Mouse (Mus musculus) heart, embryonic 13.5 days (tissue): ENCODE measurements around the gene Spsb2. TPM values are rescaled to one million over a fixed set of nuclear protein-coding genes. Genes with fewer than 3 reads are reported as not detected.
"Not testable (repeated sequence)": the region's sequence is repeated elsewhere in the genome, so short reads cannot be mapped to it uniquely, and the experiment has no call there.

Source experiments
- ATAC-seq: fragments of 200-750 bp; cut with Nextera tagmentation; 2 replicates; pipeline ENCODE4 v1.8.0; 2017; ENCODE audit warnings: moderate TSS enrichment; ENCODE audit not compliant: insufficient number of reproducible peaks, low FRiP score, low TSS enrichment; ENCODE audit errors: extremely low read depth
- H3K27ac ChIP-seq: fragments of 300-500 bp; sonication (generic); replicated peaks from 2 replicates; pipeline ENCODE4 v1.5.1; 2015; ENCODE audit warnings: moderate library complexity, mild to moderate bottlenecking, inconsistent platforms
- H3K27me3 ChIP-seq: fragments of 300-500 bp; sonication (generic); replicated peaks from 2 replicates; pipeline ENCODE4 v1.6.1; 2015; ENCODE audit warnings: mild to moderate bottlenecking, inconsistent platforms
- H3K36me3 ChIP-seq: fragments of 300-500 bp; sonication (generic); 2 replicates; pipeline ENCODE4 v1.6.1; 2015; ENCODE audit warnings: mild to moderate bottlenecking, inconsistent platforms
- H3K4me1 ChIP-seq: fragments of 300-500 bp; sonication (generic); 2 replicates; pipeline ENCODE4 v1.6.1; 2015; ENCODE audit warnings: inconsistent platforms
- H3K4me2 ChIP-seq: fragments of 300-500 bp; sonication (generic); 2 replicates; pipeline ENCODE4 v1.6.1; 2015; ENCODE audit warnings: inconsistent platforms, mild to moderate bottlenecking, moderate library complexity
- H3K4me3 ChIP-seq: fragments of 300-500 bp; sonication (generic); 2 replicates; pipeline ENCODE4 v1.5.1; 2015; ENCODE audit warnings: moderate library complexity, mild to moderate bottlenecking, inconsistent platforms
- H3K9ac ChIP-seq: fragments of 300-500 bp; sonication (generic); 2 replicates; pipeline ENCODE4 v1.6.1; 2015; ENCODE audit warnings: inconsistent platforms, mild to moderate bottlenecking, moderate library complexity
- H3K9me3 ChIP-seq: fragments of 300-500 bp; sonication (generic); 2 replicates; pipeline ENCODE4 v1.6.1; 2016; ENCODE audit warnings: inconsistent platforms
- WGBS: fragments of 180-500 bp; shearing (Covaris S2); methylation state at CpG from one replicate; pipeline ENCODE4 v1.1.7; 2015; ENCODE audit warnings: mixed read lengths; 5-methylcytosine and 5-hydroxymethylcytosine counted together
- polyA plus RNA-seq: library from polyadenylated mRNA; unstranded; fragments of >200 nt; fragmentation: Nextera tagmentation; extraction: Ambion mirVana; gene quantifications from 2 replicates; pipeline ENCODE4 v1.2.1, GENCODE M21; 2015

Gene Spsb2
- polyA plus RNA-seq, 1 experiment from 2014 or later, result 8.4 TPM

DNA sequence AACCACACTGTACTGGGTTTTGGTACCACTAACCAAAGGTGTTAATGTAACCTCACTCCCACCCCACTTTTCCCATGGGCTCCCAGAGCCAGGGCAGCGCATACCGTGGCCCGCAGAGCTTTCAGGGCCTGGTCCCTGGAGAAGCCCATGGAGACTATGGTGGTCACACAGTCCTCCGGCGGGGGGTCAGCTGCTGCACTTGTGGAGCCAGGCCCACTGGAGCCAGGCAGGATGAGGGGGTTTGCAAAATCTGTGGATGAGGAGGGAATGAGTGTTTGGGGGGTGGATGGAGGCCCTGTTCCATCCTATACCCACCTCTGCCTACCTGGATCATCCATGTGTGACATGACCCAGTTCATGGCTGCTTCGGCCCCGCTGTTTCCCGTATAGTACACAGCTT lies 9.1 kb downstream of the Spsb2 start:
- Histone ChIP-seq H3K9me3 (no peaks in the 10 kb centered on the region), H3K27ac (no peak overlapping the region), H3K9ac (no peak overlapping the region), H3K4me3 (no peak overlapping the region), H3K36me3 (peaks cover 79% of the 10 kb centered on the region), H3K4me2 (no peak overlapping the region), H3K27me3 (no peaks in the 10 kb centered on the region), H3K4me1 (peaks cover 18% of the 10 kb centered on the region)
- 90% methylated on average over 8 of the region's 8 CpGs for WGBS
- ATAC-seq, result no peak

DNA sequence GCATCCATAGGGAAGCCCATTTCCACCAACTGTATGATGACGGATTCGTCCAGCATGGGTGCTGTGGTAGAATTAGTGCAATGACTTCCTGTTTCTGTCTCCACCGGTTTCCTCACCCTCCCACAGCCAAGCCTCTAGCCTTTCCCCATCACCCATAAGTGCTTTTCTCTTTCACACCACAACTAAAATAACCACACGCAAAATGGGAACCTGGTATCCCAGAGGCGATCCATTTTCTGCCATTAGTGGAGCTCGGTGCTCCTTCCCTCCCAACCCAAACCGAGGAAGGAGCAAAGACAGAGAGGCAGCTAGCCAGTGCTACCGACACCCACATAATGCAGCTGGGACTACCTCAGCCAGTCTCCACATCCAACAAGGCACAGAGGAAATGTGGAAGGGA lies 9.5 kb downstream of the Spsb2 start:
- Histone ChIP-seq H3K4me2 (no peak overlapping the region), H3K4me1 (peaks cover 14% of the 10 kb centered on the region), H3K4me3 (no peak overlapping the region), H3K27ac (no peak overlapping the region), H3K27me3 (no peaks in the 10 kb centered on the region), H3K9ac (no peak overlapping the region), H3K36me3 (peaks cover 81% of the 10 kb centered on the region), H3K9me3 (no peaks in the 10 kb centered on the region)
- 83% methylated on average over 8 of the region's 8 CpGs for WGBS
- ATAC-seq, result no peak

DNA sequence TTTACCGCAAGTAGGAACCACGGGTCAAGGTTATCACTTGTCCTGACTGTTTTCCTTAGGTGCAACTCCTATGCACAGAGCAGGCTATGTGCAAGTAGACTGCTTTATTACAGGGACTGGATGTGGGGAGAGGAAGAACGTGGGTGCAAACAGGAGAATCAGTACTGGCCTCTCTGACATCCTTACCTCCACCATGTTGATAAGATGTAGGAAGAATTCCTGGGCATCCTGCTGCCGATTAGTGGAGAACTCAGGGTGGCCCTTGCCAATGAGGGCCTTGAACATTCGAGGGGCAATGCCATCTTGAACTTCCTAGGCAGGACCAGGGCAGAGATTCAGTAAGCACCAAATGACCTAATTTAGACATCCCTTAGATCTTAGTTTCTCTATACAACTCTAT lies 12.4 kb downstream of the Spsb2 start:
- Histone ChIP-seq H3K36me3 (peaks cover 100% of the 10 kb centered on the region), H3K9ac (no peak overlapping the region), H3K27ac (no peak overlapping the region), H3K4me3 (no peak overlapping the region), H3K27me3 (no peaks in the 10 kb centered on the region), H3K4me2 (no peak overlapping the region), H3K9me3 (no peaks in the 10 kb centered on the region), H3K4me1 (no peaks in the 10 kb centered on the region)
- WGBS, result 87% methylated on average over 5 of the region's 5 CpGs
- no peak for ATAC-seq

DNA sequence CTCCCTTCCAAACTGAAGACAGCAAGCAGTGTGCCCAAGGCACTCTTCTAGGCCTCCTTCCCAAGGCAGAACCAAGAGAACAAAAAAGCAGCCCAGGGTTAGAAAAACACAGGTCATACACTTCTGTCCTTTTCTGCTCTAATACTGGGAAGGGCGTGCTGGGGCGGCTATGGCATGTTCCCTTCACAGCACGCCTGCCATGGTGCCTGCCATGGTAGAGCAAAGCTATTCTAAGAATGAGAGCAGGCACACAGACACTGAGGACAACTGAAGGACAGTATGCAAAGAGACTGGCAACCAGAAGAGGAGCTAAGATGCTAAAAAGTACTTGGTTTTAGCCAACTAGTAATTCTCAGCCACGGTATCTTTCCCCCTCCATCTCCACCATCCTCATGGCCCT lies 13.6 kb downstream of the Spsb2 start:
- WGBS, result 77% methylated on average over 4 of the region's 4 CpGs
- no peaks in the 10 kb centered on the region for H3K27me3 ChIP-seq
- H3K4me1 ChIP-seq, result no peaks in the 10 kb centered on the region
- H3K36me3 ChIP-seq, result peaks cover 98% of the 10 kb centered on the region
- no peak for ATAC-seq
- H3K4me3 ChIP-seq, result no peak overlapping the region
- 0 out of 2 replicates have a peak overlapping the region, but pooled peaks have one; percentile 24 for H3K9ac ChIP-seq
- no peak overlapping the region for H3K4me2 ChIP-seq
- H3K27ac ChIP-seq, result no peak overlapping the region
- H3K9me3 ChIP-seq, result no peaks in the 10 kb centered on the region

DNA sequence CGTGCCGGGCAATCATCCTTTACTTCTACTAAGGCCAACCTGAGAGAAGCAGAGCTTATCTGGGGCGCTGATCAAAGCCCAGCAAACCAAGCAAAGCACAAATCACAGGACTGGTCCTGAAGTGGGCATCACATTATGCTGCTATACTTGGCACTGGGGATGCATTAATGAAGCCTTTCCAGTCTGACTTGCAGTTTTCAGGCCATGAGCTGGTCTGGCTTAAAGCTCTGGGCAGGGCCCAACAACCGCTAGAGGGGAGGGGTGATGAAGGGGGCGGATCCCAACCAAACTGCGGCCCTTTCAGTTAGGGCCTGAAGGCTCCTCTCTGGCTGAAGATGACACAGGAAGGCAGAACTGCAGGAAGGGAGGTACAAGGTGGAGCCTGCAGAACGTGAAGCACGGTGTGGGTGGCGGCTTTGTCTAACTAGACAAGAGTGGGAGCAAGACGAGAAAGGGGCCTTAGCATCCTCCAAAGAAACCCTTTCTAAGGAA lies 19.7 kb downstream of the Spsb2 start:
- WGBS, result 20% methylated on average over 10 of the region's 10 CpGs
- H3K9ac ChIP-seq, result peak overlapping the region; percentile 88
- peak overlapping the region; percentile 71 for H3K27ac ChIP-seq
- peak overlapping the region; percentile 97 for H3K4me2 ChIP-seq
- H3K4me1 ChIP-seq, result peaks cover 30% of the 10 kb centered on the region
- H3K4me3 ChIP-seq, result peak overlapping the region; percentile 75
- no peaks in the 10 kb centered on the region for H3K27me3 ChIP-seq
- H3K36me3 ChIP-seq, result peaks cover 62% of the 10 kb centered on the region
- no peaks in the 10 kb centered on the region for H3K9me3 ChIP-seq
- no peak for ATAC-seq

DNA sequence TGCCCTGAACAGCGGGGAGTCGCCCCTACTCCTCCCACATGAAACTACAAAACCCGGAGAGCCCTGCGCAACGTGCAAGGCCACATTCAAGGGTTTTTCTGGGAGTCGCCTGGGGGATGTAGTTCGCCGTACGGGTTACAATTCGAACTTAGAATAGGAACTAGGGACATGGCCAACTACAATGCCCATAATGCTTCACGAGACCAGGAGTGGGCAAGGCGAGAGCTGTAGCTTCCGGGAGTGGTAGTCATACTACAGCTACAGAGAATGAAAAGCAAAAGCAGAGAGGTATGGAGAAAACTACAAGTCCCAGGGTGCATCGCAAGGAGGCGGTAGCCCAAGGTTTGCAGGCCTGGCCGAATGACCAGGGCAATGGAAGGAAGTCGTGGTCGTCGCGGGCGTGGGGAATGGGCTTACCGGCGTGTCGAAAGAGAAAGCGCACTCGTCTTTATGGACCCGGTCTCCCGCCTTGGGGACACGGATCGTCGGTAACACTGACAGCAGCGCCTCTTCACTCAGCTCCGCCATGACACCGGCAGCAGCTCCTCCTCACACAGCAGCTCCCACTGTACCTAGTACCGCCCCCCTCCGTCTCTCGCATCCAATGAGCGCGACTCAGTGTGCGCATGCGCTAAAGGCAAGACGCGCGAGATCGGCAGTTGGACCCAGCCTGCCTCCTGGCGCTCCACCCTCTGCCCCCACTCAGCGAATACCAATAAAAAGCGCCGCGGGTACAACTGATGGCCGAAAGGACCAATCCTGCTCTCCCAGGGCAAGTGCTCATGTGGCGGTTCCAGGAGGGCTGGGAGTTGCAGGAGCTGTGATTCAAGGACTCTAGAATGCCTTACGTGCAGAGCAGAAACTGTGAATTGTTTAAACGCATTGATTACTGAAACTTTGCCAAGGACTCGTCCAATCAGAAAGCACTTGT lies 20.7 kb downstream of the Spsb2 start, which contains the start of the genes Usp5 and Cdca3:
TSS of gene Usp5 (minus strand) at position 617 of the 931 bp plus-strand sequence.
TSS of gene Cdca3 (plus strand) at position 680 of the 931 bp plus-strand sequence.
- peaks cover 30% of the 10 kb centered on the region for H3K4me1 ChIP-seq
- H3K27ac ChIP-seq, result peak within 1 kb of the TSS; percentile 91
- H3K9ac ChIP-seq, result peak within 1 kb of the TSS; percentile 88
- no peaks in the 10 kb centered on the region for H3K9me3 ChIP-seq
- peaks cover 62% of the 10 kb centered on the region for H3K36me3 ChIP-seq
- ATAC-seq, result peak; percentile 89
- no peaks in the 10 kb centered on the region for H3K27me3 ChIP-seq
- peak within 1 kb of the TSS; percentile 97 for H3K4me2 ChIP-seq
- peak within 1 kb of the TSS; percentile 75 for H3K4me3 ChIP-seq
- under 1% methylated on average over 55 of the region's 55 CpGs for WGBS

DNA sequence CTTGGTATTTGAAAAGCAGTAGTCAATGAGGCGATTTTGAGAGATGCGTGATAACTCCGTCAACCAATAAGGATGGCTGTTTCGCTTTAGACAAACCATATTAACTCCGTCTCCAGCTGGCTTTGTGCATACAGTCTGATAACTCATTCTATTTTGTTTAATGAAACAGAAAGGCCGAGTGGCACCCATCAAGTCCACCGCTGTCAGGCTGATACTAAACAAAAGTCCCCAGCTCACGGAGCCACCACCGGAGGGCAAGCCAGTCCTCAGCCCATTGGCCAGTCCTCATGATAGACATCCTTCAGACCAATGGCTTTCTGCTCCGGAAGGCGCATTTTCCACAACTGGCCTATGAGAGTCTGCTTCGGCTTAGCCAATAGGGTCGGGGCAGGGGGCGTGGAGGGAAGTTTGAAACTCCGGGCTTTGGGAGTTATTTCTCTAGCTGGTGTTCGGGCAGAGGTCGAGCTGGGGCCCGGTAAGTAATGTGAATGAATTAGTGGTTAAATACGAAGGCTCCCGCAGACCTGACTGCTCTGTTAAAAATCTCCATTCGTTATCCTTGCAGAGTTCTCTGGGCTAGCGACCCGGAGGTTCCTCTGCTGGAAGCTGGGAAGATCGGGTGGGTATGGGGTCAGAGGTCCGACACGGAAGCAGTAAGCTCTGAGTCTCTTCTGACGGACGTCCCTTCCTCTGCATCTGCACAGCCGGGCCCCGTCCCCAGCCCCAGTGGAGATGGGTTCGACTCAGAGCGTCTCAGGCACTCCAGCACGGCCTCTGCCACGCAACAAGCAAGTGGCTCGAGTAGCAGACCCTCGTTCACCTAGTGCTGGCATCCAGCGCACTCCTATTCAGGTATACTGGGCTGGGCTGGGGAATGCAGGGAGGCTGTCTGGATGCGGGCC lies 21.6 kb downstream of the Spsb2 start:
- Histone ChIP-seq H3K4me3 (peak overlapping the region; percentile 75), H3K36me3 (peaks cover 59% of the 10 kb centered on the region), H3K9me3 (no peaks in the 10 kb centered on the region), H3K27ac (peak overlapping the region; percentile 91), H3K9ac (peak overlapping the region; percentile 84), H3K4me2 (peak overlapping the region; percentile 97), H3K27me3 (no peaks in the 10 kb centered on the region), H3K4me1 (peaks cover 31% of the 10 kb centered on the region)
- ATAC-seq, result peak; percentile 78
- WGBS, result under 1% methylated on average over 38 of the region's 38 CpGs

DNA sequence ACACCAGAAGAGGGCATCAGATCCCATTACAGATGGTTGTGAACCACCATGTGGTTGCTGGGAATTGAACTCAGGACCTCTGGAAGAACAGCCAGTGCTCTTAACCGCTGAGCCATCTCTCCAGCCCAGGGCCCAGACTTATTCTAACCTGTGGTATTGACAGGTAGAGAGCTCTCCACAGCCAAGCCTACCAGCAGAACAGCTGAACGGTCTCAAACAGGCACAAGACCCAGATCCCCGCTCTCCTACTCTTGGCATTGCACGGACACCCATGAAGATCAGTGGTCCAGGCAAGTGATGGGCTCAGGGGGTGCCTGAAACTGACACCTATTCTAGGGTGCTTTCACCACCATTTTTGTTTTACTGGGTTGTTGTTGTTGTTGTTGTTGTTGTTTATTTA lies 22.7 kb downstream of the Spsb2 start:
- 95% methylated on average over 4 of the region's 4 CpGs for WGBS
- not testable (repeated sequence) for H3K27me3 ChIP-seq, H3K27ac ChIP-seq, ATAC-seq, H3K9me3 ChIP-seq
- H3K9ac ChIP-seq, result peak overlapping the region; percentile 84
- peaks cover 48% of the 10 kb centered on the region for H3K36me3 ChIP-seq
- peak overlapping the region; percentile 97 for H3K4me2 ChIP-seq
- H3K4me3 ChIP-seq, result peak overlapping the region; percentile 75
- peaks cover 43% of the 10 kb centered on the region for H3K4me1 ChIP-seq

DNA sequence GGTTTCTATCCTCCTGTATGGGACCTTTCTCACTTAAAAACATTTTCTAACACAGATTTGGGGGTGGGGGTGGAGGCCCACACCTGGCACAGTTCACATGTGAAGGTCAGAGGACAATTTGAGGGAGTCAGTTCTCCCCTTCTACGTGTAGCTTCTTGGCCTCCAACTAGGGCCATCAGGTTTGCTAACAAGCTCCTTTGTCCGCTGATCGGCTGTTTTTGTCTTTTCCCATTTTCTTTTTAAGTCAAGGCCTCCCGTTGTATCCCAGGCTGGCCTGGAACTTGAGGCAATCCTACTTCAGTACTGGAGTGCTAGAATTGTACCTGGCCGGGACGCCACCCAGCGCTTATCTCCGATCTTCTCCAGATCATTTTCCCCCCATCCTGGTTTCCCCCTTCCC lies 23.2 kb downstream of the Spsb2 start:
- H3K36me3 ChIP-seq, result peaks cover 45% of the 10 kb centered on the region
- H3K27ac ChIP-seq, result no peak overlapping the region
- peak overlapping the region; percentile 97 for H3K4me2 ChIP-seq
- H3K27me3 ChIP-seq, result no peaks in the 10 kb centered on the region
- H3K4me3 ChIP-seq, result 0 out of 2 replicates have a peak overlapping the region, but pooled peaks have one; percentile 75
- no peak overlapping the region for H3K9ac ChIP-seq
- H3K4me1 ChIP-seq, result peaks cover 46% of the 10 kb centered on the region
- WGBS, result 94% methylated on average over 8 of the region's 8 CpGs
- no peaks in the 10 kb centered on the region for H3K9me3 ChIP-seq
- ATAC-seq, result no peak

DNA sequence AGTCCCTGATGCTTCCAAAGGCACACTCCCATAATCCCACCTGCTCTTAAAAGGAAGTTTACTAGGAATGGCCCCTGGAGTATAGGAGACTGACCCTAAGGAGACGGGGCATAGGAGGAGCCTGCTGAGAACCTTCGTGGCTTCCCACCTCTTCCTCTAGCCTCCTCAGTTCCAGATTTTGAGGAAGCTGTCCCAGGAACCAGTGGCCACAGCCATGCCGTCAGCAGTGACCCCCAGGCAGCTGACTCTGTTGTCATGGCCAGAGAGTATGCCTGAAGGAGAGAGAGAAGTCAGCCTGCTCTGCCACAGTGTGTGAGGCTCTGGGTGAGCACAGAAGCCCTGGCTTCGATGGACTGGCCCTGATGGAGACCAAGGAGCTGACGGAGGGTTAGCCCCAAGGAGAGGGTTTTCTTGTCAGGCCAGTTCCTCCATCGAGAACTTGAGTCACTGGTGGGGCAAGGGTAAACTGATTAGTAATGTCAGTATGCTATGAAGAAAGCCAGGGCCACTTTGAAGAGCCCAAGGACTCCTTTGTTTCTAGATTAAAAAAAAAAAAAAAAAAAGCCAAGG lies 26.1 kb downstream of the Spsb2 start:
- H3K9ac ChIP-seq, result no peak overlapping the region
- peaks cover 55% of the 10 kb centered on the region for H3K4me1 ChIP-seq
- 80% methylated on average over 6 of the region's 6 CpGs for WGBS
- H3K36me3 ChIP-seq, result peaks cover 35% of the 10 kb centered on the region
- no peak overlapping the region for H3K27ac ChIP-seq
- H3K4me3 ChIP-seq, result no peak overlapping the region
- no peak overlapping the region for H3K4me2 ChIP-seq
- H3K27me3 ChIP-seq, result no peaks in the 10 kb centered on the region; the same call in 1 of the 2 replicates
- no peaks in the 10 kb centered on the region for H3K9me3 ChIP-seq
- ATAC-seq, result no peak
